Mouse (Mus musculus): ENCODE measurements at regions not wholly inside any gene's neighbourhood (a gene's known extent, or its start where the extent isn't known, plus 50 kb on each side); places are given as distances from the start of the nearest gene placed in this dataset.

- TF ChIP-seq CTCF (IDR thresholded peaks at IDR 0.05; ENCODE audit: control insufficient read depth, insufficient read depth, low read length): peak; percentile 69
- no peak for TF ChIP-seq POLR2A (IDR thresholded peaks at IDR 0.05; ENCODE audit: borderline replicate concordance, control insufficient read depth, low read depth, low read length)
These were observed 182.4 kb downstream of the Cdc5l start for GRCm38 (mm10) chr17:45251034-45251730.

All from bone marrow, adult 2 months (tissue).